Mouse (Mus musculus): ENCODE results near the gene Ankrd33b.

Gene Ankrd33b

GRCm38 (mm10) chr15:31273509-31273908 lies 94.0 kb downstream of the Ankrd33b start:
- Histone ChIP-seq H3K4me1 (replicated peaks; ENCODE audit: low read depth, low read length) (peaks cover 16% of the 10 kb centered on the region), H3K36me3 (ENCODE audit: insufficient read depth, low read length) (no peaks in the 10 kb centered on the region), H3K4me3 (replicated peaks; ENCODE audit: low read length) (no peak overlapping the region), H3K27me3 (ENCODE audit: insufficient read depth, low read length) (peaks cover 35% of the 10 kb centered on the region), H3K9me3 (ENCODE audit: low read length) (no peaks in the 10 kb centered on the region)
- TF ChIP-seq NANOG (IDR thresholded peaks at IDR 0.05; ENCODE audit: borderline replicate concordance, low read length), result no peak
- TF ChIP-seq CTCF (conservative IDR thresholded peaks at IDR 0.05; ENCODE audit: low read length), result no peak
- no peak for TF ChIP-seq POU5F1 (IDR thresholded peaks at IDR 0.05; ENCODE audit: borderline replicate concordance, low read length)

- Histone ChIP-seq H3K4me1 (replicated peaks; ENCODE audit: low read depth, low read length) (peaks cover 13% of the 10 kb centered on the region), H3K4me3 (replicated peaks; ENCODE audit: low read length) (peak overlapping the region; percentile 62), H3K9me3 (ENCODE audit: low read length) (no peaks in the 10 kb centered on the region), H3K36me3 (ENCODE audit: insufficient read depth, low read length) (no peaks in the 10 kb centered on the region), H3K27me3 (ENCODE audit: insufficient read depth, low read length) (peaks cover 35% of the 10 kb centered on the region)
- TF ChIP-seq CTCF (conservative IDR thresholded peaks at IDR 0.05; ENCODE audit: low read length) (no peak), POU5F1 (IDR thresholded peaks at IDR 0.05; ENCODE audit: borderline replicate concordance, low read length) (no peak), NANOG (IDR thresholded peaks at IDR 0.05; ENCODE audit: borderline replicate concordance, low read length) (no peak)
Measured at GRCm38 (mm10) chr15:31272695-31273094, 94.8 kb downstream of the Ankrd33b start.

GRCm38 (mm10) chr15:31269558-31269957 lies 98.0 kb downstream of the Ankrd33b start:
- peaks cover 16% of the 10 kb centered on the region for H3K4me1 ChIP-seq (replicated peaks; ENCODE audit: low read depth, low read length)
- no peak overlapping the region for H3K4me3 ChIP-seq (replicated peaks; ENCODE audit: low read length)
- no peaks in the 10 kb centered on the region for H3K9me3 ChIP-seq (ENCODE audit: low read length)
- H3K36me3 ChIP-seq (ENCODE audit: insufficient read depth, low read length), result no peaks in the 10 kb centered on the region
- no peak for TF ChIP-seq CTCF (conservative IDR thresholded peaks at IDR 0.05; ENCODE audit: low read length)
- peaks cover 46% of the 10 kb centered on the region for H3K27me3 ChIP-seq (ENCODE audit: insufficient read depth, low read length)

GRCm38 (mm10) chr15:31268148-31268547 lies 99.4 kb downstream of the Ankrd33b start:
- peaks cover 40% of the 10 kb centered on the region for H3K27me3 ChIP-seq (ENCODE audit: insufficient read depth, low read length)
- no peaks in the 10 kb centered on the region for H3K36me3 ChIP-seq (ENCODE audit: insufficient read depth, low read length)
- no peak overlapping the region for H3K4me3 ChIP-seq (replicated peaks; ENCODE audit: low read length)
- no peaks in the 10 kb centered on the region for H3K9me3 ChIP-seq (ENCODE audit: low read length)
- H3K4me1 ChIP-seq (replicated peaks; ENCODE audit: low read depth, low read length), result peaks cover 16% of the 10 kb centered on the region
- TF ChIP-seq CTCF (conservative IDR thresholded peaks at IDR 0.05; ENCODE audit: low read length) (no peak), NANOG (IDR thresholded peaks at IDR 0.05; ENCODE audit: borderline replicate concordance, low read length) (no peak), POU5F1 (IDR thresholded peaks at IDR 0.05; ENCODE audit: borderline replicate concordance, low read length) (no peak)

DNA sequence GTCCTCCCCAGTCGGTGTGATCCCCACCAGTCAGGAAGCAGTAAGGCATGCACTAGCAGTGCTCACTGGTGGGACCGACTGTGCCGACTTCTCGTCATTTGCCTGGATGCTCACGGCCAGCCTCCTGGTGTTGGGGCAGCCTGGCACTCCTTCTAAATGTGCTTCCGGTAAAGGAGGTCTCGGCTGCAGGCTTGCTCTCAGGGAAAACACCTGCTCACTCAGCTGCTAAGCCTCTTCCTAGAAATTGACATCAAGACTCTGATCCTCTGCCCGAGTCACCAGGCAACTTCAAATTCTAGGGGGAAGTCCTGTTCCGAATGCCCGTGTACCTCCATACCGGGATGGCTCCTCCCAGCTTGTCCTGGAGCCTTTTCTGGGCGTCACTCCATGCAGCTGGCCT lies 101.7 kb downstream of the Ankrd33b start:
- no peak for TF ChIP-seq POU5F1 (IDR thresholded peaks at IDR 0.05; ENCODE audit: borderline replicate concordance, low read length)
- TF ChIP-seq NANOG (IDR thresholded peaks at IDR 0.05; ENCODE audit: borderline replicate concordance, low read length), result no peak
- no peak for TF ChIP-seq CTCF (conservative IDR thresholded peaks at IDR 0.05; ENCODE audit: low read length)
- H3K36me3 ChIP-seq (ENCODE audit: insufficient read depth, low read length), result no peaks in the 10 kb centered on the region
- H3K9me3 ChIP-seq (ENCODE audit: low read length), result no peaks in the 10 kb centered on the region
- no peak overlapping the region for H3K4me3 ChIP-seq (replicated peaks; ENCODE audit: low read length)
- 0 out of 2 replicates have a peak, but pooled peaks cover 3% of the 10 kb centered on the region for H3K4me1 ChIP-seq (replicated peaks; ENCODE audit: low read depth, low read length)
- H3K27me3 ChIP-seq (ENCODE audit: insufficient read depth, low read length), result peaks cover 23% of the 10 kb centered on the region

DNA sequence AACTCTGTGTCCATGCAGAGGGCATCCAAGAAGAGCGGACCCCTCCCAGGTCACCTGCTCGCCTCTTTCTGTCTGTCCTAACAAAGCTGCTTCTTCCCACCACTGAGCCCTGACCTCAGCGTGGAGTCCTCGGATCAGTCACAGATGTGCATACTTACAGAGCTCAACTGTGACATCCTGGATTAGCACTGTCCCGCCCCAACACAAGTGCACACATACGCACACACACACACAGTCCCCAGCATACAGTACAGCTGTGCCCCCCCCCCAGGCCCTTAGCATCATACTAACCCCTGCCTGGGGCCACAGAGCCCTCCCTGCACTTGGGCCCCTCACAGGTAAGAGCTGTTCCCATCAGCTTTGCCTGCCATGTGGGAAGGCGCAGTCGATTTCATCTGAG lies 102.1 kb downstream of the Ankrd33b start:
- TF ChIP-seq NANOG (IDR thresholded peaks at IDR 0.05; ENCODE audit: borderline replicate concordance, low read length) (no peak), POU5F1 (IDR thresholded peaks at IDR 0.05; ENCODE audit: borderline replicate concordance, low read length) (no peak), CTCF (conservative IDR thresholded peaks at IDR 0.05; ENCODE audit: low read length) (no peak)
- H3K4me3 ChIP-seq (replicated peaks; ENCODE audit: low read length), result no peak overlapping the region
- peaks cover 26% of the 10 kb centered on the region for H3K27me3 ChIP-seq (ENCODE audit: insufficient read depth, low read length)
- 0 out of 2 replicates have a peak, but pooled peaks cover 3% of the 10 kb centered on the region for H3K4me1 ChIP-seq (replicated peaks; ENCODE audit: low read depth, low read length)
- H3K9me3 ChIP-seq (ENCODE audit: low read length), result no peaks in the 10 kb centered on the region
- no peaks in the 10 kb centered on the region for H3K36me3 ChIP-seq (ENCODE audit: insufficient read depth, low read length)

- peaks cover 29% of the 10 kb centered on the region for H3K27me3 ChIP-seq (ENCODE audit: insufficient read depth, low read length)
- no peak overlapping the region for H3K4me3 ChIP-seq (replicated peaks; ENCODE audit: low read length)
- peak; percentile 48 for TF ChIP-seq CTCF (conservative IDR thresholded peaks at IDR 0.05; ENCODE audit: low read length)
- TF ChIP-seq NANOG (IDR thresholded peaks at IDR 0.05; ENCODE audit: borderline replicate concordance, low read length), result no peak
- 0 out of 2 replicates have a peak, but pooled peaks cover 3% of the 10 kb centered on the region for H3K4me1 ChIP-seq (replicated peaks; ENCODE audit: low read depth, low read length)
- no peaks in the 10 kb centered on the region for H3K36me3 ChIP-seq (ENCODE audit: insufficient read depth, low read length)
- H3K9me3 ChIP-seq (ENCODE audit: low read length), result no peaks in the 10 kb centered on the region
Measured at GRCm38 (mm10) chr15:31264827-31265226, 102.7 kb downstream of the Ankrd33b start.

GRCm38 (mm10) chr15:31262361-31262760 lies 105.2 kb downstream of the Ankrd33b start:
- Histone ChIP-seq H3K36me3 (ENCODE audit: insufficient read depth, low read length) (no peaks in the 10 kb centered on the region), H3K4me1 (replicated peaks; ENCODE audit: low read depth, low read length) (0 out of 2 replicates have a peak, but pooled peaks cover 8% of the 10 kb centered on the region), H3K27me3 (ENCODE audit: insufficient read depth, low read length) (peaks cover 37% of the 10 kb centered on the region), H3K4me3 (replicated peaks; ENCODE audit: low read length) (no peak overlapping the region), H3K9me3 (ENCODE audit: low read length) (no peaks in the 10 kb centered on the region)
- TF ChIP-seq NANOG (IDR thresholded peaks at IDR 0.05; ENCODE audit: borderline replicate concordance, low read length) (no peak), POU5F1 (IDR thresholded peaks at IDR 0.05; ENCODE audit: borderline replicate concordance, low read length) (no peak), CTCF (conservative IDR thresholded peaks at IDR 0.05; ENCODE audit: low read length) (no peak)

DNA sequence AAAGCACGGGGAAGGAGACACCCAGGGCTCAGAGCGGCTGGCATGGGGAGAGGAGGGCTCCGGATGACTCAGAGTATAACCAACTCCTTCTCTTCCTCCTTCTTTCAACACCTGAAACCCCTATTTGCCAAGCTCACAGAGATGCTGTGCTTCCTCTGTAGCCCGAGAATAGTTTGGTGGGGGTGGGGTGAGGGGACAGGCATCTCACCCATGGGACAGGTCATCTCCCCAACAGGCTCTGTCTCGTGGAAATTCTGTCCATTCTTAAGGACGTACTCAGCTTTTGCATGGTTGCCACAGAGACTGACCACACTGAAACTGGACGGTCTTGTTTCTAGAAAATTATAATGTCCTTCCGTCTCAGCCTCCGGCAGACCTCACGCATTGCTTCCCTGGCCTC lies 106.4 kb downstream of the Ankrd33b start:
- Histone ChIP-seq H3K27me3 (ENCODE audit: insufficient read depth, low read length) (peaks cover 39% of the 10 kb centered on the region), H3K36me3 (ENCODE audit: insufficient read depth, low read length) (no peaks in the 10 kb centered on the region), H3K4me1 (replicated peaks; ENCODE audit: low read depth, low read length) (0 out of 2 replicates have a peak, but pooled peaks cover 6% of the 10 kb centered on the region), H3K4me3 (replicated peaks; ENCODE audit: low read length) (no peak overlapping the region), H3K9me3 (ENCODE audit: low read length) (no peaks in the 10 kb centered on the region)
- TF ChIP-seq CTCF (conservative IDR thresholded peaks at IDR 0.05; ENCODE audit: low read length) (no peak), NANOG (IDR thresholded peaks at IDR 0.05; ENCODE audit: borderline replicate concordance, low read length) (no peak), POU5F1 (IDR thresholded peaks at IDR 0.05; ENCODE audit: borderline replicate concordance, low read length) (no peak)
